Mouse (Mus musculus): ENCODE measurements around the gene Mta3. TPM values are rescaled to one million over a fixed set of nuclear protein-coding genes. Genes with fewer than 3 reads are reported as not detected.

The Mta3 gene
- total RNA-seq, 2 experiments from 2014 or later = 35.3 to 35.6 TPM

DNA sequence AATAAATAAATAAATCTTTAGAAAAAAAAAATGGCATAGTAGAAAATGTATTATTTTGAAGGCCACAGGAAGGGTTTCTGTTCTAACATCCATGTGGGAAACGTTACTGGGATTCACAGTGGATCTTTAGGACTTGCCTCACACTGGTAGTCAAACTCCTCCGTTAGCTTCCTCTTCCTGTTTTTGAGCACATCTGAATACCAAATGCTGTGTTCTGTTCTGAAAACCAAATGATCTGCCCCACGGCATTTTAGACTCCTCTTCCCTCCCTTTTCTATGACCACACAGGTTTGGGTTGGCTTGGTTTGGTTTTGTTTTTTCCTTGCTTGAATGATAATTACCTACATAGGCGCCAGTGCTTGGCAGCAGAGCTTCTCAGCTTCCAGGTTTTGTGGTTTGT is 58.6 kb downstream of the Mta3 start:
- no peak for DNase-seq

DNA sequence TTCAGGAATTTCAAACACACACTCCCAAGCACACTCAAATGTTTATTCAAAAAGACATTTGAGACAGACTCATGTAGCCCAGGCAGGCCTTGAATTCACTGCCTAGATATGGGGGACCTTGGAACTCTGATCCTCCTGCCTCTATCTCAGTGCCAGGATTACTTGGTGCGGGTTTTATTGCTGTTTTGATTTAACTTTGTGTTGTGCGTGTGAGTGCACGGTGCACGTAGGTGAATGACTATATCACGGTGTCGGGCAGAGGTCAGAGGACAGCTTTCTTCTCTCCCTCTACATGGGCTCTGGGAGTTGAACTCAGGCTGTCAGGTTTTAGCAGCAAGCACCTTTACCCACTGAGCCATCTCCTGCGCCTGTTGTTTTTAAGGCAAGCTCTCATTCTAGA is 61.1 kb downstream of the Mta3 start:
- DNase-seq = no peak

GRCm38 (mm10) chr17:83768309-83768708 is 62.3 kb downstream of the Mta3 start:
- no peak for DNase-seq

DNA sequence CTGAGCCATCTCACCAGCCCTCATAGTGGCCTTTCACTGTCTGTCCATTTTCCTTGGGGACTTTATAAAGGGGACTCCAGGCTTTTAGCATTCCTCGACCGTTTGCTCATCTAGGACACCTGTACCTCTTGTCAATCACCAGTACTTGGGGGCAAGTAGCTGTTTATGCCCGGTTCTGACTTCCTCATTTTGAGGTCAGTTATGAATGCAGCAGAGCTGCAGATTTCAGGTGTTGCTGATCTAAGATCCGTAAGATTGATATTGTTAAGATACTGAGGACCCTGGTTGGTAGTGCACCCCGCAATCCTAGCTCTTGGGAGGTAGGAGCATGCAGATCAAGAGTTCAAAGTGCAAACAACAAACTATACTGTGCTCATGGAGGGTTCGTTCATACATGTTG is 64.4 kb downstream of the Mta3 start:
- DNase-seq = no peak

GRCm38 (mm10) chr17:83770931-83771330 is 65.0 kb downstream of the Mta3 start:
- DNase-seq = no peak

DNA sequence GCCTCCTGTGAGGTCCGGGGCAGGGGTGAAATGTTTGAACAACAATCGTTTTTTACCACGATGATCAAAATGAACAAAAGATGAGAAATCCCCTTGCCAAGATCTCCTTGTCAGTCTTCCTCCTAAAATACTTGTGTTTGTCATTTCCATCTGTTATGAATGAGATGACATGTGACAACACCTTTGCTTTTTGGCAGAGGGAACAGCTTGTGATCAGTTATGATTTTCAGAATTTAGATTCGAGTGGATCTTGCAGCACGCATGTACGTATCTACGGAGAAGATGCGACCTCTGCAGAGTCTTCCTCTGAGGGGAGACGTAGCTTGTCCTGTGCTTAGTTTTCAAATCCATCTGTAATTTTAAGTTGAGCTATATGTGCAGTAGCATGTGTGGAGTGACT is 66.1 kb downstream of the Mta3 start:
- no peak for DNase-seq

GRCm38 (mm10) chr17:83772711-83773110 is 66.7 kb downstream of the Mta3 start:
- DNase-seq = no peak

- DNase-seq = no peak
Observed at GRCm38 (mm10) chr17:83776965-83777364, 71.0 kb downstream of the Mta3 start.

DNA sequence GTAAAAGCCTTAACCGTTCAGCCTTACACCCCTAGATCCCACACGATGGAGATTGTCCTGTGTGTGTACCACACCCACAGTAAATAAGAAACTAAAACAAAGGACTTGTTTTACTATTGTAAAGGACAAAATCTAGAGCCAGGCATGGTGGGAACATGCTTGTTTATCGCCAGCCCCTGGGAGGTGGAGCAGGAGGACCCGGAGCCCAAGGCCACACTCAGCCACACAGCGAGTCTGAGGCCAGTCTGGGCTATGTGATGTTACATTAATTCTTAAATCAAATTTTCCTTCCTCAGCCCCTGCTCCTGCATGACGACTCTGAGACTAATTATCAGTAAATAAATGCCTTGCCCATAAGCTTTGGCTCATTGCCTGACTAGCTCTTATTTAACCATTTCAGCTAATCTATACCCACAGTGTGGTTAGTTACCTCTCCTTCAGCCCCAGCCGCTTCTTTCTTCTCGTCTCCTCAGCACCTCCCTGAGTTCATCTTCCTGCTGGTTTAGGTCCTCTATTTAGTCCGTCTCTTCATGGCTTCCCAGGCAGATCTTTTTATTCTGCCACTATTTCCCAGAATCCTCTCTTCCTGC is 71.6 kb downstream of the Mta3 start:
- no peak for DNase-seq

DNA sequence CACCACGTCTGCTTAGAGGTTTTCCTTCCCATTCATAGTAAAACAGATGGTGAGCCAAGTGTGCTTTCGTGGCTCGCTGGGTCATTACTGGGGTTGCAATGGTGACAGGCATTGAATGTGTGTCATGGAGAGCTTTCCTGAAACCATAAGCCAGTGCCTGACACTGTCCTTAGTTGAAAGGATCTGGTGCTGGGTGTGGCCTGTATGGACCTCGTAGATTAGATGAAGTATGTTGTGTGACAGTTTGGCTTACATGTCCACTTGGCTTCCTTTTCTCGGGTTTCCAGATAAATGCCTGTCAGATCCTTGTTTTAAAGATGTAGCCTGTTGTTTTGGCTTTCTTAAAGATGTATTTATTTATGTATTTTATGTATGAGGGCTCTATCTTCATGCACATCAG is 74.3 kb downstream of the Mta3 start:
- DNase-seq = no peak

GRCm38 (mm10) chr17:83782740-83783139 is 76.8 kb downstream of the Mta3 start:
- DNase-seq = no peak

- no peak for DNase-seq
Observed at GRCm38 (mm10) chr17:83786418-83786817, 80.5 kb downstream of the Mta3 start.

DNA sequence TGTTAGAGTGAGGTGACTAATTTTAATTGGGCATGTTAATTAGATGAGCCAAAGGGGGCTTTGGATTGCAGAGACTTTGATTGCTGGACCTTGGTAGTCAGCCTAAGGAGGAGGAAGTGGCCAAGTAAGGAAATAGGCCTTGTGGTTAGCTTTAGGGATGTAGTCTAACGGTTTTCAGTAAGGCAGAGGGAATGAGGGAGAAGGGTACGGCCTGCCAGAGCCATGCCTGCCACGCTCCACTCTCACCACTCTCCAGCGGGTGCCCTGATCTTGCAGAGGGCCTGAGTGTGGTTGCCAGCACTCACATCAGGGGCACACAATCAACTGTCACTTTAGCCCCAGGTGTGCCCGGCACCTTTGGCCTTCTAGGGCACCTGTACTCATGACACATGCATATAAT is 84.2 kb downstream of the Mta3 start:
- DNase-seq = no peak

DNA sequence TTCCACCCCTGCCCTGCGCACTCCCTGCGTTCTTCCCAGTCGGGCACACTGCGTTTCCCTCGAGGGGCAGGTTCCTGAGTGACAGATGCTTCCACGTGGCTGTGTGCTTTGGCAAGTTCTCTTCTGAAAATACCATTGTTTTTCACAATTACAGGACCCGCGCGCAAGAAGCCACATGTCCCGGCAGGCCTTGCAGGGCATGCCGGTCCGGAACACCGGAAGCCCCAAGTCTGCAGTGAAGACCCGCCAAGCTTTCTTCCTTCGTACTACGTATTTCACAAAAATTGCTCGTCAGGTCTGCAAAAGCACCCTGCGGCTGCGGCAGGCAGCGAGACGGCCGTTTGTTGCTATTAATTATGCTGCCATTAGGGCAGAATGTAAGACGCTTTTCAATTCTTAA is 86.4 kb downstream of the Mta3 start:
- DNase-seq = no peak

DNA sequence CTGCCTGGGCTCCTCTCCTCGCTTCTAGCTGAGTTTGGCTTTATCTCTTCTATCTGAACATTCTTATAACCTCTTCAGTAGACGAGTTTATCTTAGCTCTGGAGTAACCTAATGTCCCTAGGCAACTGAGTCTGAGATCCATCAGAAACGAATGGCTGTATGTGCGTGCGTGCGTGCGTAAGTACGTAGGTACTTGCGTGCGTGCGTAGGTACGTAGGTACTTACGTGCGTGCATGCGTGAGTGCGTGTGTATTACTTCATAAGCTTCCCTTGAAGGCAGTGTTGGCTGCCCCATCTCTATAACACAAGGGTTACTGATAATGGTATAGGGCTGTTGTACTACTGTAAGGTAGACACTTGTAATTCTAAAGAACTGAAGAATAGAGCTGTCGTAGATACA is 89.2 kb downstream of the Mta3 start:
- no peak for DNase-seq

- no peak for DNase-seq
Observed at GRCm38 (mm10) chr17:83799506-83800050, 93.6 kb downstream of the Mta3 start.

DNA sequence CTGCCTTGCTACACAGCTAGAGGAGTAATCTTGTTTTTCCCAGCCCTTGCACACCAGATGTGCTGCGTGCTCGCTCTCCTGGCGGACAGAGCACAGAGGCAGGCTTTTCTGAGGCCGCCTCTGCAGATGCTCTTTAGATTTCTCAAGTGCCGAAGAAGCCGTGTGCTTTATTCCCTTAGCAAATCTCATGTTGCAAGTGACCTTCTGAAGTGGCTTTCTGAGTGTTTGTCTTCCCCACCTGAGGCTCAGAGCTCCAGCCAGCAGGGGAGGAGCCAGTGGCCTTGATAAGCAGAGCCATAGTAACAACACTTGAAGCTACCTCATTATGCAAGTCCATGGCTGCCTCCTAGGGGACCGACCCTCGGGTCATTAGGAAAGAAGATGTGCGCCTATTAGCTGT is 98.0 kb downstream of the Mta3 start:
- no peak for DNase-seq

GRCm38 (mm10) chr17:83805078-83805477 is 99.1 kb downstream of the Mta3 start:
- no peak for DNase-seq

DNA sequence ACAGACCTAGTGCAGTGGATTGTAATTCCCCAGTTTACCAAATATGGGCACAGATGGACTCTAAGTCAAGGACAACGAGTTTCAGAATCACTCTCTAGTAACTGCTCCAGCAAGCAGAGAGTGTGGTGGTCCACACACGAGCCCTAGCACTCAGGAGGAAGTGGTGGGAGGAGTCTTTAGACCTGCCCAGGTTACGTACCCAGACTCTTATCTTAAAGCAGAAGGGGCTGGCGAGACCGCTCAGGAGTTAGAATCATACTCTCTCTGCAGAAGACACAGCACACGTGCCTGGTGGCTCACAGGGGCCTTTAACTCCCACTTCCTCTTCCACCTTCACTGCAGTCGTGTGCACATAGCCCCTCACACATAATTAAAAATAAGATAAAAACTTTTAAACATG is 101.4 kb downstream of the Mta3 start:
- DNase-seq = no peak

DNA sequence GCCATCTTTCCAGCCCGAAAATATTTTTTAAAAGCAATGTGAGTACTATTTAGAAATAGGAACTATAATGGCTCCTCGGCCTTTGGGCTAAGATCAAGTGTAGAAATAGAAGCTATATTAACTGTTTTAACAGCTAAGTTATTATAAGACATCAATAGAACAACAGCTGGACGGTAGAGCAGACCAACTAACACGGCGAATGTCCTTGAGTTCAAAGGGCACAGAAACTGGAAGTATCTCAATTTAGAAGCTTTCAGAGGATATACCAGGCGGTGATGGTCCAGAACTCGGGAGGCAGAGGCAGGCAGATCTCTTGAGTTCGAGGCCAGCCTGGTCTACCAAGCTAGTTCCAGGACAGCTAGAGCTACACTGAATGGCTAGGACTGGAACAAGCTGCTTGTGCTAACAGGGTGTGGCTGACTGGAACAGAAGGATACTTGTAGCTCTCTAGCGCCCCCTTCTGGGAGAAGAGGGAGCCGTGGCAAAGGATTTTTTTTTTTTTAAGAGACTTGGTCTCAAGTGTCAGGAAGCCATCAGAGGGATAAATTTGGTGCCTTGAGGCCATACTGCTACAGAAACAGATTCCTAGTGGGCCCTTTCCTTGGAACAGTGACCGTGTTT is 101.9 kb downstream of the Mta3 start:
- peak; percentile 74 for DNase-seq

DNA sequence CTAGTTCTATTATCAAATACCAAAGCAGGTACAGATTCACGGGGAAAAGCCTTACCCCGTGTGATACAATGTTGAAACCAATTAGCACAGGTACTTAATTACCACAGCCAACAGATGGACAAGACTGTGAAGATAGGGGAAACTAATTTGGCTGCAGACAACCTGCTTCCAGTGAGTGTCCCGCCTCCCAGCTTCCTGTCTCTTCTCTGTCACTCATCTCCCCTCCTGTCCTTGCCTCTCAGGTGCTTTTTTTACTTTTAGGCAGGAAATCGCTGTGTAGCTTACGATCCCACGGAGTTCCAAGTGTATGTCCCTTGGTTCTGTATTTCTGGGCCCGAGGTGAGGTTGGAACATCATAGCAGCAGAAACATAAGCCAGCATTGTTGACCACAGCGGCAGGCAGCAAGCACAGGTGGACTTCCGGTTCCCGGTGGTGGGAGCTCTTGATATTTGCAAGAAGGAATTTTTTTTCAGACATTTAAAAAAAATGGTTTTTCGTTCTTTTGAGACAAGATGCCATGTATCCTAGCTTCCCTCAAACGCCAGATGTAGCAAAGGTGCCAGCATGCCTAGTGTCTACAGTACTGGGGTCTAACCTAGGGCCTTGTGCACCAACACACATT is 102.6 kb downstream of the Mta3 start:
- DNase-seq = no peak

- DNase-seq = no peak
Observed at GRCm38 (mm10) chr17:83809197-83809829, 103.3 kb downstream of the Mta3 start.

DNA sequence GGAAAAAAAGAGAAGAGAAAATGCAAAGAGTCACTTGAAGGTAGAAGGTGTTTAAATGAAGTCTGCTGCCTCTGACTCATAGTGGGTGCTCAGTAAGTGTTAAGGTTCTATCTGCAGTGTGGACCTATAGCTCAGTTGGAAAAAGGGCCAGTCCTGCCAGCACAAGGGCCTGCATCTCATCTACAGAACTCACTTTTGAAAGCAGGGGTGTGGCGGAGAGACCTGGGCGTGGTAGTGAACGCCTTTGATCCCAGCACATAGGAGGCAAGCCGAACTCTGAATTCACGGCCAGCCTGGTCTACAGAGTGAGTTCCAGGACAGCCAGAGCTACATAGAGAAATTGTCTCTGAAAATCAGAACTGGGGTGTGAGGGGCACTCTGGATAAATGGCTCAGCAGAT is 104.3 kb downstream of the Mta3 start:
- DNase-seq = no peak
